Mouse (Mus musculus) adrenal gland, postnatal 36 days (tissue): Measurements from ENCODE around the gene Homer3. TPM values are rescaled to one million over a fixed set of nuclear protein-coding genes. Genes with fewer than 3 reads are reported as not detected.

ENCODE experiments used
- DNase-seq, 2 experiments: peaks; one replicate each; pipeline ENCODE4 v3.0.0; 2021; ENCODE audit warnings: mixed read lengths in 1 of 2
- total RNA-seq, 2 experiments: library from RNA; stranded (reverse); gene quantifications; 2 replicates each; pipeline ENCODE4 v1.2.3; 2021

The Homer3 gene
- total RNA-seq, 2 experiments from 2014 or later: 16.7 to 20.9 TPM

DNA sequence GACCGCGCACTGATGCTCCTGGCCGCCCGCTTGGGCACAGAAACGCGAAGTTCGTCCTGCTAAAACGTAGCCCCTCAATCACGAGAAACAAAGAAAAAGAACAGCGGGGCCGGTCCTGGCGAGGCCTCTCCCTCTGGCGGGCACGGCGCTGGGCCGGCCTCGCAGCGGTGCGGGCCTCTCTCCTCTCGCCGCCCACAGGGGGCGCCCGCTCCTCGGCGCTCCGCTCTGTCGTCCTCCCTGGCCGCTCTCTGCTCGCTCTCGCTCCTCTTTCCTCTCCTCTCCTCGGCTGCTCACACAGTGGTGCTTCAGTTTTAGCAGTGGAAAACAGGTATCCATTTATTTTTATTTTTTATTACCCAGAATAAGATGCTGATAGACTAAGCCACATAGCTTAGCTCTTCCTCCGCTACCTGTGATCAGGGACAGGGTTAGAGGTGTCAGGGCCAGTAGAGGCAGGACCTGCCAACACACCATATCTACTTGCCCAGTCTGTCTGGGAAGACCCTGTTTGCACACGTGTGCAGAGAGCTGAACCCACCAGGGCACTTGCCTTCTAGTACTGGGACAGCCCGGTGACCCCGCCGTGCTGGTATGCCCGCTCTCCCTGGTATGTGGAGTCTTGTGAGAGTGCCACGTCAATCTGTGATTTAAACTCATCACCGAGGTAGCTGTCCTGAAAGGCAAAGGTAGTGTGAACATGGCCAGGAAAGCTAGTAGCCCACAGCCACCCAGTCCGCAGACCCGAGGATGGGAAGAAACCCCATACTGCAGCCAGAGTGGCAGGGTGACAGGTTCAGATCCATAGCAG, 49.6 kb downstream of the Homer3 start:
- peak; percentile 74 to 83 for DNase-seq

DNA sequence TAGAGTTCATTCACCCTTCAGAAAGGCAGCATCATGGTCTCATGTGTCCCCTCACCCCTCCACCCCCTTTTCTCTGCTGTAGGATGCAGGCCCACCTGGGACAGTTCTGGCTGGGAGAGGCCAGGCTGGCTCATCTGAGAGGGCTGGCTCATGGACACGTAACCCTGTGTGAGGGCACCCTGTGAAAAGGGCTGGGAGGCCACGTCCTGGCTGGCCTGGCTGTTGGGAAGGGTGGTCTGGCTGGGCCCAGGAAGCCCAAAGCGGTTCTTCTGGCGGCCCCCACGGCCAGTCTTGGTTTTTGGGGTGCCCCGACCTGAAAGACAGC, 50.2 kb downstream of the Homer3 start:
- no peak for DNase-seq

DNA sequence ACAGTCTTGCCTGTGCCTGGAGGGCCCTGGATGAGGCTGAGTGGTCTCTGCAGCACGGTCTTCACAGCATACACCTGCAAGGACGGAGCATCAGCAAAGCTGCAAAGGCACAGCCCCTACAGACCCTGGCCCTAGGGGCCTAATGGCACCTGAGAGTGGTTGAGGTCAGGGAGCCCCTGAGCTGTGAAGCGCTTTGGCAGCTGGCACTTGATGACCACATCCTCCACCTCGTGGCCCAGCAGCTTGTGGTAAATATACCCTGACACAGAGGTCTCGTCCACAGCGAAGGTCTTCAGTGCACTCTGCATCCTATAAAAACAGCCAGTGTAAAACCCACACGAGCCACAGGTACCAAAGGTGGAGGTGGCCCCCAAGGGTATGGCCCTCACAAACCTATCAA, 56.3 kb downstream of the Homer3 start:
- DNase-seq: no peak

- no peak for DNase-seq
These were observed 58.0 kb downstream of the Homer3 start for GRCm38 (mm10) chr8:70340659-70341058.

- DNase-seq: no peak
These were observed 59.4 kb downstream of the Homer3 start for GRCm38 (mm10) chr8:70342007-70342406.

DNA sequence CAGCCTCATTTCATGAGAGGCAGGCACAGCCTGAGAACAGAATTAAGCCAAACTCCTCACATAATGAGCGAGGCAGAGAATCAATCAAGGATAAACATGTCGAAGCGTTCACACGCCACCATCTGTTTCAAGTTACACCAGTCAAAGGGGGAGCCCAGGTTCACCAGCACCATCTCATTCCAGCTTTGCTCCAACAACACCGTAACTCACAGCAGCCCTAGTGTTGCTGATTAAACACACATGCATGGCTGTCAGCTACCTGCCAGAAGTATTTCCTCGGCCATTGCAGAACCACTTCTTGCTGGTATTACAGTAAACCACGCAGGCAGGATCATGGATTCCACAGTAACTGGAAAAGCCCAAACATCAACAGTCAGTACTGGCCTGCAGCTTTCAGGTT, 60.4 kb downstream of the Homer3 start:
- DNase-seq: no peak

DNA sequence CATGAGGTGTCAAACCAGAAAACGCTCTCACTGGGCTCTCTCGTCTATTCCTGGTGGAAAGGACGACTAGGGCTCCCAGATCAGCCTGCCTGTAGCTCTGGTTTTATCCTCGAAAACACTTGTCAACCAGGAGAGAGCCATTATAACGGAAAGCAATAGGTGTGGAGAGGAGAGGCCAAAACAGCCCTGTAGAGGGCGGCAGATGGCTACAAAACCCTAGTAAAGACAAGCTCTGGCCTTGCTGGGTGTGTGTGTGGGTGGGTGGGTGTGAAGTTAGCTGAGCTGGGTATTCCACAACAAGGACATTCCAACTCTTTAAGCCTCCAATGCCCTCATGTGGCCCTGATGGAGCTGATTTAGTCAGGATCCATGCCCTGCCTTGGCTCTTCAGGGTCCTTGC, 61.1 kb downstream of the Homer3 start:
- DNase-seq: peak in 1 of 2 experiments; percentile 54

Other genes starting within 250 kb of the Homer3 start
- 10 to 100 TPM; 56.7 to 63.4 TPM for gene Mau2, start 240.1 kb upstream of the Homer3 start, total RNA-seq
- gene Sugp1, start 240.0 kb upstream of the Homer3 start, total RNA-seq: 10 to 100 TPM; 30.9 to 31.5 TPM
- 1 to 10 TPM in 1 of 2 experiments, under 1 TPM in 1; 0.56 to 1.1 TPM for gene Tm6sf2, start 209.9 kb upstream of the Homer3 start, total RNA-seq
- gene Hapln4, start 199.4 kb upstream of the Homer3 start, total RNA-seq: under 1 TPM; 0.33 to 0.50 TPM
- gene Ncan, start 162.0 kb upstream of the Homer3 start, total RNA-seq: under 1 TPM; 0.23 to 0.46 TPM
- 10 to 100 TPM; 17.7 to 21.5 TPM for gene Nr2c2ap, start 151.5 kb upstream of the Homer3 start, total RNA-seq
- gene Rfxank, start 143.7 kb upstream of the Homer3 start, total RNA-seq: 10 to 100 TPM; 15.2 to 17.1 TPM
- gene Borcs8, start 143.3 kb upstream of the Homer3 start, total RNA-seq: 10 to 100 TPM; 52.5 to 55.0 TPM
- gene Mef2b, start 143.1 kb upstream of the Homer3 start, total RNA-seq: under 1 TPM; 0.46 to 0.49 TPM
- 10 to 100 TPM; 70.2 to 74.5 TPM for gene Tmem161a, start 110.5 kb upstream of the Homer3 start, total RNA-seq
- 10 to 100 TPM; 28.5 to 44.0 TPM for gene Slc25a42, start 70.5 kb upstream of the Homer3 start, total RNA-seq
- gene Sugp2, start 48.6 kb upstream of the Homer3 start, total RNA-seq: 10 to 100 TPM; 24.0 to 34.1 TPM
- gene Armc6, start 48.4 kb upstream of the Homer3 start, total RNA-seq: 10 to 100 TPM; 10.7 to 13.6 TPM
- 10 to 100 TPM; 69.9 to 72.0 TPM for gene Ddx49, start 19.7 kb downstream of the Homer3 start, total RNA-seq
- gene Cope, start 19.7 kb downstream of the Homer3 start, total RNA-seq: 100 to 1,000 TPM; 194 to 215 TPM
- gene Cers1, start 32.9 kb downstream of the Homer3 start, total RNA-seq: 1 to 10 TPM; 1.8 to 2.2 TPM
- under 1 TPM in 1 of 2 experiments, not detected in 1; 0.30 TPM for gene Gdf1, start 47.0 kb downstream of the Homer3 start, total RNA-seq
- gene Upf1, start 70.5 kb downstream of the Homer3 start, total RNA-seq: 10 to 100 TPM; 62.2 to 67.6 TPM
- not detected for gene Comp, start 90.7 kb downstream of the Homer3 start, total RNA-seq
- 10 to 100 TPM; 21.8 to 25.7 TPM for gene Crtc1, start 156.8 kb downstream of the Homer3 start, total RNA-seq
- 10 to 100 TPM; 23.6 to 24.4 TPM for gene Klhl26, start 194.1 kb downstream of the Homer3 start, total RNA-seq
- 10 to 100 TPM in 1 of 2 experiments, 1 to 10 TPM in 1; 9.5 to 11.3 TPM for gene Tmem59l, start 204.5 kb downstream of the Homer3 start, total RNA-seq
- gene Crlf1, start 210.3 kb downstream of the Homer3 start, total RNA-seq: under 1 TPM; 0.23 to 0.95 TPM
- 100 to 1,000 TPM; 144 to 154 TPM for gene Rex1bd, start 223.9 kb downstream of the Homer3 start, total RNA-seq
- 1,000 to 10,000 TPM; 1,515 to 1,560 TPM for gene Uba52, start 228.0 kb downstream of the Homer3 start, total RNA-seq
- gene Fkbp8, start 244.9 kb downstream of the Homer3 start, total RNA-seq: 100 to 1,000 TPM; 265 to 329 TPM
- gene Kxd1, start 245.1 kb downstream of the Homer3 start, total RNA-seq: 10 to 100 TPM; 63.2 to 89.1 TPM